Mouse (Mus musculus) liver, embryonic 11.5 days (tissue): ENCODE results near the gene Ankrd13a. TPM values are rescaled to one million over a fixed set of nuclear protein-coding genes. Genes with fewer than 3 reads are reported as not detected.

Experiments used
- ATAC-seq: fragments of 200-750 bp; cut with Nextera tagmentation; replicated peaks from 2 replicates; pipeline ENCODE4 v1.8.0; 2017; ENCODE audit warnings: moderate number of reproducible peaks, mild to moderate bottlenecking, moderate TSS enrichment, moderate library complexity; ENCODE audit not compliant: low FRiP score
- DNase-seq: peaks from one replicate; pipeline ENCODE4 v3.0.0-alpha.2; 2017; ENCODE audit warnings: low spot score
- H3K27ac ChIP-seq: fragments of 300-500 bp; sonication (generic); 2 replicates; pipeline ENCODE4 v1.5.1; 2014; ENCODE audit warnings: mild to moderate bottlenecking, low read depth, low read length, control low read depth
- H3K27me3 ChIP-seq: fragments of 300-500 bp; sonication (generic); replicated peaks from 2 replicates; pipeline ENCODE4 v1.6.1; 2014; ENCODE audit warnings: low read length, mixed read lengths; ENCODE audit not compliant: control insufficient read depth, insufficient read depth
- H3K36me3 ChIP-seq: fragments of 300-500 bp; sonication (generic); 2 replicates; pipeline ENCODE4 v1.6.1; 2014; ENCODE audit warnings: mild to moderate bottlenecking, low read length, moderate library complexity, mixed read lengths; ENCODE audit not compliant: control insufficient read depth, insufficient read depth
- H3K4me1 ChIP-seq: fragments of 300-500 bp; sonication (generic); replicated peaks from 2 replicates; pipeline ENCODE4 v1.6.1; 2014; ENCODE audit warnings: low read length, mixed read lengths; ENCODE audit not compliant: control insufficient read depth, insufficient read depth
- H3K4me2 ChIP-seq: fragments of 300-500 bp; sonication (generic); 2 replicates; pipeline ENCODE4 v1.6.1; 2014; ENCODE audit warnings: mild to moderate bottlenecking, control low read depth, moderate library complexity
- H3K4me3 ChIP-seq: fragments of 300-500 bp; sonication (generic); 2 replicates; pipeline ENCODE4 v1.5.1; 2014; ENCODE audit warnings: low read depth, low read length, control low read depth
- H3K9ac ChIP-seq: fragments of 300-500 bp; sonication (generic); 2 replicates; pipeline ENCODE4 v1.6.1; 2014; ENCODE audit warnings: low read depth, low read length, control low read depth
- H3K9me3 ChIP-seq: fragments of 300-500 bp; sonication (generic); 2 replicates; pipeline ENCODE4 v1.6.1; 2016; ENCODE audit warnings: low read length, inconsistent platforms, mixed read lengths; ENCODE audit not compliant: control insufficient read depth
- WGBS: fragments of 180-500 bp; shearing (Covaris S2); extraction: QIAGEN DNeasy Blood & Tissue Kit; methylation state at CpG from one replicate; pipeline ENCODE4 v1.1.7; 2014; 5-methylcytosine and 5-hydroxymethylcytosine counted together
- polyA plus RNA-seq: library from polyadenylated mRNA; unstranded; fragments of >200 nt; fragmentation: Nextera tagmentation; extraction: Ambion mirVana; gene quantifications from 2 replicates; pipeline ENCODE4 v1.2.1, GENCODE M21; 2014

The Ankrd13a gene
- polyA plus RNA-seq = 81.2 and 96.5 TPM in 2 replicates

DNA sequence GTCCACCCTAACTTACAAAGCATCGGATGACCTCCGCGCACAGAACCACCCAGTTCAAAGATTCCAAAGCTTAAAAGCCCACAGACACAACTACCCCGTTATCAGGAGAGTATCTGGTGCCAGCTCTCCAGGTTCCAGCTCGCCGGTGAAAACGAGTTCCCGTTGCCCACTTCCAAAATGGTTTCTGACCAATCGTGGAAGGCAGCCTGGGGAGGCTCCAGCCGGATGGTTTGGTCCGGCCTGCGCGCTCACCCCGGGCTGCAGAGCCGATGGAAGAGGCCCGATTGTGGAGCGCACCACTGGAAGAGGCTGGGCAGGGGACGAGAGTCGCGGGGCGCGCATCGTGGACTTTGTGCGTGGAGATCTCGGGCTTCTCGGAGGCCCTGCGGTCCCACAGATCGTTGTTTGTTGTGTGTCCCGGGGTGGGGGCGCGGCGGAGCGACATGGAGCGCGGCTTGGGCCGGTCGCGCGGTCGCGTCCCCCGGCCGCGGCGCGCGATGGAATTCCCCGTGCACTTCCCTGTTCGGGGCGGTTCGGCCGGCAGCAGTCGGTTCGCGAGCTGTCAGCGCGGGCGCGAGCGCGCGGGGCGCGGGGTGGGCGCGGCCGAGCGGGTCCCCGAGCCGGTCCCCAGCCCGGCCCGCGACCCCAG, at the start of gene Ankrd13a:
TSS of gene Ankrd13a (plus strand) at position 275 of the 649 bp plus-strand sequence.
- Histone ChIP-seq H3K9ac (peak within 1 kb of the TSS; percentile 96), H3K27ac (peak within 1 kb of the TSS; percentile 72), H3K27me3 (no peaks in the 10 kb centered on the region), H3K36me3 (no peaks in the 10 kb centered on the region; the same call in 1 of the 2 replicates), H3K4me3 (peak within 1 kb of the TSS; percentile 100), H3K4me1 (peaks cover 46% of the 10 kb centered on the region), H3K9me3 (no peaks in the 10 kb centered on the region), H3K4me2 (peak within 1 kb of the TSS; percentile 90)
- WGBS = under 1% methylated on average over 56 of the region's 73 CpGs
- DNase-seq (peak; percentile 86), ATAC-seq (peak; percentile 83)

DNA sequence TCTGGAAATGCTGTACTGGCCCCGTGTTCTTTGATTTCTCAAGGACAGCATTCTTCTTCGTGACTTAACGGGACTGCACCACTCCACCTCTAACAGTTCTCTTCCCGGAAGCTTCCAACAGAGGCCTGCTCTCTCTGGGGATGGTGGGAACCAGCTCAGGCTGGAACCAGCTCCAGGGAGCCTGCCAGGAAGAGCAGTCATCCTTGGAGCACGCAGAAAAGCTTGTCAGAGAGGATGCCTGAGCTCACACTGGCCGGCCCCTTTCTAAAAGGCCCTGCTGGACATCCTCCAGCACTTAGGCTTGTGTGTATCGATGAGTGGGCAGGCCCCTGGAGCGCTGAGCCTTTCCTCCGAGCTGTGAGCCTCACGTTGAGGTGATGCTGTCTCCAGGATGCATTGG, 46.3 kb upstream of the Ankrd13a start:
- Histone ChIP-seq H3K9ac (no peak overlapping the region), H3K4me3 (no peak overlapping the region), H3K4me1 (no peaks in the 10 kb centered on the region), H3K9me3 (no peaks in the 10 kb centered on the region), H3K4me2 (no peak overlapping the region), H3K27ac (no peak overlapping the region), H3K27me3 (no peaks in the 10 kb centered on the region), H3K36me3 (peaks cover 28% of the 10 kb centered on the region)
- ATAC-seq = no peak
- no peak for DNase-seq
- 92% methylated on average over 10 of the region's 10 CpGs for WGBS

GRCm38 (mm10) chr5:114730129-114730528, 44.3 kb upstream of the Ankrd13a start:
- DNase-seq (no peak), ATAC-seq (no peak)
- 79% methylated on average over 10 of the region's 10 CpGs for WGBS
- H3K27ac ChIP-seq = no peak overlapping the region
- H3K4me2 ChIP-seq = no peak overlapping the region
- no peak overlapping the region for H3K4me3 ChIP-seq
- no peaks in the 10 kb centered on the region for H3K27me3 ChIP-seq
- H3K9ac ChIP-seq = no peak overlapping the region
- H3K4me1 ChIP-seq = no peaks in the 10 kb centered on the region
- H3K9me3 ChIP-seq = no peaks in the 10 kb centered on the region
- H3K36me3 ChIP-seq = peaks cover 32% of the 10 kb centered on the region

- peaks cover 42% of the 10 kb centered on the region for H3K36me3 ChIP-seq
- H3K4me2 ChIP-seq = no peak overlapping the region
- no peaks in the 10 kb centered on the region for H3K9me3 ChIP-seq
- DNase-seq (no peak), ATAC-seq (no peak)
- H3K27ac ChIP-seq = no peak overlapping the region
- H3K4me1 ChIP-seq = no peaks in the 10 kb centered on the region
- WGBS = 72% methylated on average over 6 of the region's 6 CpGs
- no peaks in the 10 kb centered on the region for H3K27me3 ChIP-seq
- H3K4me3 ChIP-seq = no peak overlapping the region
- H3K9ac ChIP-seq = no peak overlapping the region
These were observed 43.0 kb upstream of the Ankrd13a start for GRCm38 (mm10) chr5:114731498-114731897.

- Histone ChIP-seq H3K4me1 (no peaks in the 10 kb centered on the region), H3K9ac (no peak overlapping the region), H3K36me3 (peaks cover 46% of the 10 kb centered on the region), H3K4me3 (no peak overlapping the region), H3K27ac (no peak overlapping the region), H3K4me2 (no peak overlapping the region), H3K9me3 (no peaks in the 10 kb centered on the region), H3K27me3 (no peaks in the 10 kb centered on the region)
- DNase-seq (no peak), ATAC-seq (no peak)
- WGBS = 92% methylated on average over 15 of the region's 15 CpGs
These were observed 42.5 kb upstream of the Ankrd13a start for GRCm38 (mm10) chr5:114731969-114732368.

GRCm38 (mm10) chr5:114733606-114734005, 40.9 kb upstream of the Ankrd13a start:
- H3K9ac ChIP-seq = no peak overlapping the region
- no peak overlapping the region for H3K27ac ChIP-seq
- H3K4me2 ChIP-seq = no peak overlapping the region
- no peaks in the 10 kb centered on the region for H3K27me3 ChIP-seq
- WGBS = 93% methylated on average over 15 of the region's 15 CpGs
- no peaks in the 10 kb centered on the region; the same call in 1 of the 2 replicates for H3K4me1 ChIP-seq
- no peak overlapping the region for H3K4me3 ChIP-seq
- no peaks in the 10 kb centered on the region for H3K9me3 ChIP-seq
- ATAC-seq (no peak), DNase-seq (no peak)
- peaks cover 52% of the 10 kb centered on the region for H3K36me3 ChIP-seq

- H3K27me3 ChIP-seq = no peaks in the 10 kb centered on the region
- H3K9me3 ChIP-seq = no peaks in the 10 kb centered on the region
- H3K36me3 ChIP-seq = peaks cover 48% of the 10 kb centered on the region
- H3K4me3 ChIP-seq = no peak overlapping the region
- no peak overlapping the region for H3K4me2 ChIP-seq
- DNase-seq (no peak), ATAC-seq (no peak)
- WGBS = 90% methylated on average over 21 of the region's 21 CpGs
- no peak overlapping the region for H3K9ac ChIP-seq
- no peaks in the 10 kb centered on the region; the same call in 1 of the 2 replicates for H3K4me1 ChIP-seq
- H3K27ac ChIP-seq = no peak overlapping the region
These were observed 37.2 kb upstream of the Ankrd13a start for GRCm38 (mm10) chr5:114737090-114737887.

DNA sequence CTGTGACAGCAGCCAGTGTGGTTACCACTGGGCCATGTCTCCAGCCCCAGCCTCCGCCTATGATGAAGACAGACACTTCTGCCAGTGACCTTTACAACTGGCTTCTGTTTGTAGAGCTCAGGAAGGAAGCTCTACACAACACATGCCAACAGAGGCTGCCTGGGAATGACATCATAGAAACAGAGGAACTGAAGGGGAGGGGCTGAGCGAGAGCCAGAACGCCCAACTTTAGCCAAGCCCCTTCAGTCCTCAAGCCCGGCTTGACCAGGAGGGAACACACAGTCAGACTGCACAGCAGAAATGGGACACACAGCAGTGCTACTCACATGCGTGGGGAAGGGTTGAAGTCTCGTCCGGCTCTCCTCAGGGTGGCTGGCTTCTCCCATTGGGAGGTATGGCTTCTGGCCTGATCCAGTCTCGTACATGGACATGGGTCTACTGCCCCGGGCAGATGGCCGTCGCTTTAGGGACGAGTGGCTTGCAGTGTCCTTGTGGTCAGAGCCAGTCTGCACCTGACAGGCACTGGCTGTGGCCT, 35.7 kb upstream of the Ankrd13a start:
- DNase-seq = no peak
- Histone ChIP-seq H3K9ac (no peak overlapping the region), H3K4me2 (no peak overlapping the region), H3K4me3 (no peak overlapping the region), H3K9me3 (no peaks in the 10 kb centered on the region), H3K4me1 (no peaks in the 10 kb centered on the region; the same call in 1 of the 2 replicates), H3K27ac (no peak overlapping the region), H3K36me3 (peaks cover 38% of the 10 kb centered on the region), H3K27me3 (no peaks in the 10 kb centered on the region)
- peak; percentile 15; the same call in 1 of the 2 replicates for ATAC-seq
- 83% methylated on average over 12 of the region's 12 CpGs for WGBS
